Mouse (Mus musculus) embryonic fibroblast, embryonic 13.5 days (primary cell): ENCODE data around the gene Apoa5. TPM values are rescaled to one million over a fixed set of nuclear protein-coding genes. Genes with fewer than 3 reads are reported as not detected.
A peak's percentile ranks its signal among the peaks of the same experiment; 100 is the strongest.
"Not testable (repeated sequence)": the region's sequence is repeated elsewhere in the genome, so short reads cannot be mapped to it uniquely, and the experiment has no call there.

Source experiments
- H3K27ac ChIP-seq: 2 replicates; pipeline ENCODE4 v1.5.1; 2012; ENCODE audit warnings: low read length, control low read depth, inconsistent platforms; ENCODE audit not compliant: insufficient read depth
- H3K4me1 ChIP-seq: 2 replicates; pipeline ENCODE4 v1.6.1; 2011; ENCODE audit warnings: low read length; ENCODE audit not compliant: control insufficient read depth, insufficient read depth
- H3K4me3 ChIP-seq: 2 replicates; pipeline ENCODE4 v1.5.1; 2011; ENCODE audit warnings: mild to moderate bottlenecking, control low read depth, low read length; ENCODE audit not compliant: insufficient read depth
- CTCF ChIP-seq: IDR thresholded peaks from 2 replicates; pipeline ENCODE4 v1.5.1; 2011; ENCODE audit warnings: mild to moderate bottlenecking, control low read depth, low read length, moderate library complexity, borderline replicate concordance; ENCODE audit not compliant: insufficient read depth
- POLR2A ChIP-seq: IDR thresholded peaks from 2 replicates; pipeline ENCODE4 v1.6.1; 2011; ENCODE audit warnings: low read depth, mild to moderate bottlenecking, control low read depth, low read length, moderate library complexity
- polyA plus RNA-seq: library from polyadenylated mRNA; stranded (reverse); fragments of >200 nt; gene quantifications from 2 replicates; pipeline ENCODE4 v1.2.4, GENCODE M21; 2011; ENCODE audit warnings: low read depth; ENCODE audit not compliant: missing spikeins, insufficient read length

The Apoa5 gene
- polyA plus RNA-seq, 1 experiment: not detected

DNA sequence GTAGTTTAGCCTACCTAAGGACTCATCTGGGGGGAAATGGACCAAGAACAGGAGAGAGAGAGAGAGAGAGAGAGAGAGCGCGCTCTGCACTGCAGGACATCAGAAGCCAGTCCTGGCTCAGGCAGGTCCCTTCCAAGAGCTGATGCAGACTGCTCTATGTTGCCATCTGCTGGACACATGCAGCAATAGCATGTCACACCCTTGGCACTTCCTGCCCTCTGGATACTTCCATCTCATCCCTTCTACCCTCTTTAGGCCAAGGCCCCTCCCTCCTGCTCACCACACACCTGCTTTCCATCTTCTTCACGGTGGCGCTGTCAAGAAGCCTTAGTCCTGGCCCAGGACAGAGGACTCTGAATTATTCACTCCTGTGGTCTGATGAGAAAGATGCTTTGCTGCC, 46.1 kb downstream of the Apoa5 start:
- Histone ChIP-seq H3K27ac (no peak overlapping the region), H3K4me3 (no peak overlapping the region), H3K4me1 (no peaks in the 10 kb centered on the region)
- TF ChIP-seq POLR2A (no peak), CTCF (peak; percentile 100)

DNA sequence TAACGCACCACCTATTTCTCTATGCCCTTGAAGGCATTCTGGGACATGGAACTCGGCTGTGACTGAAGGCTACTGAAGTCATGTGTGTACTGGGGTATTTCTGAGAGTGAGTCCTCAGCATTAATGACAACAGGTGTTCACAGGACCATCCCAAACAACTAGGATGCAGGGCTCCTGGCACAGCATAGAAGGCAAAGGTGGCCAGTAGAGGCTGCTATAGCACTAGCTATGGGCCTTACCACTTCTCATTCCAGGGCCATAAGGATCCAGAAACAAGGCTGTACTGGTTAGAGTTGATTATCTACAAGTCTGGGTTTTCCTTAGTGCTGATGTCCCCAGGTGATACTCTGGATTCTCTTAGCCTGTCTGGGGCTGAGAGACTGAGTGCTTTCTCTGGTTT, 46.5 kb downstream of the Apoa5 start:
- Histone ChIP-seq H3K4me3 (no peak overlapping the region), H3K4me1 (no peaks in the 10 kb centered on the region), H3K27ac (no peak overlapping the region)
- no peak for TF ChIP-seq CTCF
- TF ChIP-seq POLR2A: no peak

DNA sequence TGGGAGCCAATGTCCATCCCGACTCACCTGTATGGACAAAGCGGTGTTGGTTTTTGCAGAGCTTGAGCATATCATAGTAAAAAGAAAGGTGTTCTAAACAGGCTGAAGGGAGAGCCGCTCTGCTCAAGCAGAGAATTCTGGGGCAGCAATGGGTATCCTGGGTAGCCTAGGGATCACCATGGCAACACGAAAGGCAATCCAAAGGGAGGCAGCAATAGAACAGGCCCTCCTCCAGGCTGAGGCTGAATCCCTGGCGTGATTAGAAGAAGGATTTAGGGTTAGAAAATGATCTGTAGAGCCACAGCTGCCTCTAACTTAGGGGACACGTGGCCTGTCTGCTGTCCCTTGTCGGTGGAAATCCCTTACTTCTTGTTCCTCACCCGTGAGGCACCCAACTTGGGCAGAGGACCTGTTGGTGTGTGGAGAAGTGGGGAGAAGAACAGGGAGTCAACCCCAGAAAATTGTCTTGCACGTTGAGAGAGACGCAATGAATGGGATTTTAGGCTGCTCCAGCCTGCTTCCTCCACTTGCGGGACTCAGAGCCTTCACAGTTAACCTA, 47.5 kb downstream of the Apoa5 start:
- Histone ChIP-seq H3K27ac (no peak overlapping the region), H3K4me3 (no peak overlapping the region), H3K4me1 (no peaks in the 10 kb centered on the region)
- no peak for TF ChIP-seq CTCF
- no peak for TF ChIP-seq POLR2A

DNA sequence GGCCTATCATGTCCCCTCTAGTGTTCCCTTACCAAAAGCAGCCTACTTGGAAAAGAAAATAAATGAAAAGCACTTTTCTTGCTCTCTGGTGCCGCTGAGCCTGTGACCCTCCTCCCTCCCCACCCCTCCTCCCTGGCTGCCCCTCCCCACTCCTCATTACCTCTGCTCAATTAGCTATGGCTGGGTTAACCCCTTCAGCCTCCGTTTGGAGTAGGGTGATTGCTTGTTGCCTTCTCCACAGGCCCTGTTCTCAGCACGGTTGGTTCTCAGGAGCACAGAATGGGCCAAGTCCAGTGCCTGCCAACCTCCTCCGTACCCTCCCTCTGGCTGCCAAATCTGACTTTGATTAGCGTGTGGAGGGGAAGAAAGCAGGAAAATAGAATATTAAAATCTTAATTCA, 48.0 kb downstream of the Apoa5 start:
- Histone ChIP-seq H3K4me1 (no peaks in the 10 kb centered on the region), H3K4me3 (no peak overlapping the region), H3K27ac (no peak overlapping the region)
- TF ChIP-seq POLR2A: no peak
- TF ChIP-seq CTCF: no peak

DNA sequence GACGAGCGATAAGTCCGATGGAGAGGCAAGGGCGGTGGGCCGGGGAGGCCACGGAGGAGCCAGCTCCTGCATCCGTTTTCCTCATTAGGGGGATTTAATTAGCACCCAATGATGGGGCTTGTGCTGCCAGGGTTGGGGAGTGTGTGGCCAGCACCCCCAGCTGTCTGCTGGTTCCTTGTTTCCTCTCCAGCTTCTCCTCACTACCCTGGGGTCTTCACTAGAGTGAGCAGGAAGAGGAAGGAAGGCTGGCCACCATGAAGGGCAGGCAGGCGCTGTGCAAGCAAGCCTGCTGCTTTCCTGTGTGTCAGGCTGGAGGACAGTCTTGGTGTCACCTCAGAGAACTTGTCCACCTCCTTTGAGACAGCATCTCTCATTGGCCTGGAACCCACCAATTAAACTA, 48.5 kb downstream of the Apoa5 start:
- Histone ChIP-seq H3K4me3 (no peak overlapping the region), H3K27ac (no peak overlapping the region), H3K4me1 (no peaks in the 10 kb centered on the region)
- no peak for TF ChIP-seq CTCF
- TF ChIP-seq POLR2A: no peak

DNA sequence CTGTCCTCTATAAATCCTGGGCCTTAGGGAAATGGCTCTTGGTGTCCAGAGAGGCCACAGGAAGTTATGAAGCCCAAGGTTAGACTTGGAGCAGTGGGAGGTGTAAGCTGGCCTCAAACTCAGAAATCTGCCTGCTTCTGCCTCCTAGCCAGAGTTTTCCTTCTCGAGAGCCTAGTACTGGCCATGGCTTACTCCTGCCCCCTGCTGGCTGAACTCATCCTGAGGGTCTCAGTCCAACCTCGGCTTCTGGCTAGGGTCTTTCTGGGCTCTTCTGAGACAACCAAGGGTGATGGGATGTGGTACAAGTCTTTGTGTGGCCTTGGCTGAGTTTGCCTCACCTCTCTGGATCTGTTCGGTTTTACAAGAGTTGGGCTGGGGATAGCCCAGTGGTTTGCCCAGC, 49.5 kb downstream of the Apoa5 start:
- no peak overlapping the region for H3K27ac ChIP-seq
- no peak for TF ChIP-seq POLR2A
- no peak for TF ChIP-seq CTCF
- no peak overlapping the region for H3K4me3 ChIP-seq
- H3K4me1 ChIP-seq: no peaks in the 10 kb centered on the region

DNA sequence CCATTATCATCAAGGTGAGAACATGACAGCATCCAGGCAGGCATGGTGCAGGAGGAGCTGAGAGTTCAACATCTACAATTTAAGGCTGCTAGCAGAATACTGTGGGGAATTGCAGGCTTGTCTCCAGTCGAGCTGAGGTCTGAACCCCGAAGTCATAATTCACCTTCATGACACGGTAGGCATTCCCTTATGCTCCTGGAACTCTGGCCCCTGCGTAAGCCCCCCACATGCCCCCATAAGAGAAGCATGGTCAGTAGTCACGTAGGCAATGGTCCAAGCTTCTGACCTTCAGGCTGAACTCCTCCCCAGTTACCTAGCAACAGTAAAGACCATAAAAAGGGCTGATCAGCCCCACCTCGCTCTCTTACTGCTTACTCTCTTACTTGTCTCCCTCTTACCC, 51.5 kb downstream of the Apoa5 start, which contains the start of gene 4931429L15Rik:
TSS of gene 4931429L15Rik (minus strand) at position 101 of the 400 bp plus-strand sequence.
- H3K4me3 ChIP-seq, H3K27ac ChIP-seq, H3K4me1 ChIP-seq: not testable (repeated sequence)

DNA sequence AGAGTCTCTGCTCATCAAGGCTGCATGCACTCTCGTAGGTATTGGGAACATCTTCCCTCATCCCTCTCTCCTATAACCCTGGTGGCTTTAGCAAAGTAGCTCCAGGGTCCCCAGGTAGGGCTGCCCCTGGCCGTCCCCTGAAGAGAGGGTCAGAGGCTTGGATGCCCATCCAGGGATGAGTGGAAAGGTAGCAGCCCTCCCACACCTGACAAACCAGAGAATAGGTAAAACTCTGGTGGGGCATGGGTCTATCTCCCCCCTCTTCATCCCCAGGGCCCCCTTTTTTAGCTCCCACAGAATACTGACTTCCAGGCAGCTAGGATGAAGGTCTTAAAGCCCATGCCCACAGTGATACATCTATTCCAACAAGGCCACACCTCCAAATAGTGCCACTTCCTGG, 52.0 kb downstream of the Apoa5 start:
- no peaks in the 10 kb centered on the region for H3K4me1 ChIP-seq
- TF ChIP-seq CTCF: no peak
- no peak overlapping the region for H3K27ac ChIP-seq
- H3K4me3 ChIP-seq: no peak overlapping the region

Other genes with a start within 250 kb of the Apoa5 start
- gene Apoa1, start 40.1 kb upstream of the Apoa5 start, polyA plus RNA-seq: not detected in 2 replicates
- not detected in 2 replicates for gene Apoc3, start 33.0 kb upstream of the Apoa5 start, polyA plus RNA-seq
- gene Apoa4, start 27.9 kb upstream of the Apoa5 start, polyA plus RNA-seq: not detected in 2 replicates
- 43.1 and 48.8 TPM in 2 replicates for gene Zpr1, start 4.4 kb downstream of the Apoa5 start, polyA plus RNA-seq
- gene Bud13, start 14.4 kb downstream of the Apoa5 start, polyA plus RNA-seq: 13.8 and 16.8 TPM in 2 replicates
- not detected in 2 replicates for gene 4931429L15Rik, start 51.4 kb downstream of the Apoa5 start, polyA plus RNA-seq